Mouse (Mus musculus): Measurements from ENCODE around the gene Hoxd9.

DNA sequence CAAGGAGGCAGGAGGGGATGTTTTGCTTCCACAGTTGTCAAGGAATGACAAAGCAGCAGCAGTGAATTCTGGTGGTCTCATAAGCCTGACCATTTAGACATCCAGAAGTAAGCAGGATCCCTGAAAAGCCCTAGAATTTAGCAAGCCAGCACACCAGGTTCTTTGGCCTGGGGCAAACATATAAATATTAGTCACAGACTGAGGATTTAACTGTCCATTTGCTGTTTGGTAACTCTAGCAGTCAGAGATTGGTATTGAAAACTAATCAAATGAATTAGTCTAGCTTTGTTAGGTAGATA, 44.4 kb downstream of the Hoxd9 start:
- TF ChIP-seq CTCF (IDR thresholded peaks at IDR 0.05 in 2 of 3, conservative IDR thresholded peaks at IDR 0.05 in 1 of 3; ENCODE audit: control insufficient read depth in 1 of 3, insufficient read depth in 1 of 3, low read depth in 2 of 3, low read length in 3 of 3, poor library complexity in 1 of 3, severe bottlenecking in 1 of 3) (no peak), CHD2 (IDR thresholded peaks at IDR 0.05; ENCODE audit: low read length) (no peak), POLR2A (IDR thresholded peaks at IDR 0.05; ENCODE audit: control insufficient read depth in 1 of 2, insufficient read depth in 1 of 2, low read depth in 1 of 2, low read length in 2 of 2, poor library complexity in 1 of 2) (no peak), ELF1 (IDR thresholded peaks at IDR 0.05; ENCODE audit: low read depth, low read length) (no peak), ZNF384 (IDR thresholded peaks at IDR 0.05; ENCODE audit: low read depth, low read length) (no peak), TAL1 (IDR thresholded peaks at IDR 0.05; ENCODE audit: low read length) (no peak), EP300 (IDR thresholded peaks at IDR 0.05; ENCODE audit: low read depth in 1 of 2, low read length in 2 of 2) (no peak), GABPA (IDR thresholded peaks at IDR 0.05; ENCODE audit: low read depth, low read length) (no peak), KAT2A (conservative IDR thresholded peaks at IDR 0.05; ENCODE audit: low read depth, low read length) (no peak), RCOR1 (IDR thresholded peaks at IDR 0.05; ENCODE audit: low read depth, low read length) (no peak)
